Mouse (Mus musculus): Measurements from ENCODE around the gene Ppy.

Gene Ppy

DNA sequence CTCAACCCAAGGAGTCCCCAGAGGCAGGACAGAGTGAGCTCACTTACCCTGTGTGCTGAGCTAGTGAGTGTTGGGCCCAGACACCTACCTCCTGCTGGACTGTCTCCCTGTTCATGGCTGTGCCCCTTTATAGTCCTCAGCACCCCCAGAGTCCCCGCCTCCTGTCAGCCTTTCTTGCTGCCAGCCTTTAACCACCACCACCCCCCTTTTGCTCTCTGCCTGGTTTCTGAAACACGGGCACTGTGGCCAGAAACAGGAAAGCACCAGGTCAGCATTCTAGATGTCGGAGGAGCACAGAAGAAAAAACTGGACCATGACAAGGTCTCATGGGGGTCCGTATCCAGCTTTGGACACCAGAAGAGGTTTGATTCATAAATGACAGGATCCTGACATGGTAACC lies at the start of gene Ppy:
Gene Ppy, minus strand, starts transcription at position 101 of the 400 bp plus-strand sequence.
- DNase-seq (ENCODE audit: low spot score) = no peak

DNA sequence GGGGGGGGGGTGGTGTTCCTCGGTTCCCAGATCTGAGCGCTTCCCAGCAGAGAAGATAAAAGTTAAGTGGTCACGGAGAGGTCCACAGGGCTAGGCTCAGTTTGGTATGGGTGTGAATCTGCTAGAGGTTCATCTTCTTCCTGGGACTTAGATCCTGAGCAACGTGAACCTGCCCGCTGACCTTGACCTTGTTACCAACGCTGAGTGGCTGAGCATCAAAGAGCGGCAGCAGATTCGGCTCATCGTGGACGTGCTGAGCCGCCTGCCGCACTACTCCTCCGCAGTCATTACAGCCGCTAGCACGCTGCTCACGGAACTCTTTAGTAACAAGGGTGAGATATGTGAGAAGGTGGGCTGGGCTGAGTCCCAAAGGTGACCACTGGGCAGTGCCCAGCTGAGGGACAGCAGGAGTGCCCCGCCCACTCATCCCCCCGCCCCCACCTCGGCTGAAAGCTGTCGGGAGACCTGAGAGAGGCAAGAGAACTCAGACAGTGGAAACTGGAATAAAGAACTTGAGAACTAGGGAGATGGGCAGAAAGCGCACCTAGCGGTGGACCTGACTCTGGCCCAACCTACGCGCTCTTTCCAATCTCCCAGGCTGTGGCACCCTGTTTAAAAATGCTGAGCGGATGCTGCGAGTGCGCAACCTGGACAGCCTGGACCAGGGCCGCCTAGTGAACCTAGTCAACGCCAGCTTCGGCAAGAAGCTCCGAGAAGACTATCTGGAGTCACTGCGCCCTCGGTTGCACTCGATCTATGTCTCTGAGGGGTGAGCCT lies 46.3 kb upstream of the Ppy start:
- peak; percentile 59 for DNase-seq (ENCODE audit: low spot score)

DNA sequence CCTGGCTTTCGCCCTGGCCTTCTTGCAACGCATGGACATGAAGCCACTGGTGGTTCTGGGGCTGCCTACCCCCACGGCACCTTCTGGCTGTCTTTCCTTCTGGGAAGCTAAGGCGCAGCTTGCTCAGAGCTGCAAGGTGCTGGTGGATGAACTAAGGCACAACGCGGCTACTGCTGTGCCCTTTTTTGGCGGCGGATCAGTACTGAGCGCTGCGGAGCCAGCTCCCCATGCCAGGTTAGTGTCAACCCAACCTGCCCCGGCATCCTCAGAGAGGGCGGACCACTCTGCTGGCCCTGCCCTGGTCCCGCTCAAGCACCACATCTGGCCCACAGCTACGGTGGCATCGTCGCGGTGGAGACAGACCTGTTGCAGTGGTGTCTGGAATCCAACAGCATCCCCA lies 45.4 kb upstream of the Ppy start:
- no peak for DNase-seq (ENCODE audit: low spot score)

DNA sequence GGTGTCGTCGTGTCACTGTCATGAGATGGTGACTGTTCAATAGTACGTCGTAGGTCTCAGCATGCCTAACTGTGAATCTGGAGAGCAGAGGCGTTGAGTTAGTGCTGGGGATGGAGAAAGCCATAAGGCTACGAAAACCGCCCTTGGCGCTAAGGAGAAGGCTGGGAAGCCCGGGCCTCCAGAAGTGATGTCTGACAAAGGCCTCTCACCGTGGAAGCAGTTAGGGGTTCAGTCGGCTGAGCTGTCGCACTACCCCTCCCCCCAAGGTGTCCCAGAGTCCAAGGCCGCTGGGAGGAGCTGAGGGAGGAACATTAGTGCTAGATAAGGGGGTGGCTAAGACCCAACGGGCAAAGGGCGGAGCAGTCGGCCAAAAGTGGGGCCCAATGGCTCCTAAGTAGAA lies 44.9 kb upstream of the Ppy start:
- peak; percentile 75 for DNase-seq (ENCODE audit: low spot score)

DNA sequence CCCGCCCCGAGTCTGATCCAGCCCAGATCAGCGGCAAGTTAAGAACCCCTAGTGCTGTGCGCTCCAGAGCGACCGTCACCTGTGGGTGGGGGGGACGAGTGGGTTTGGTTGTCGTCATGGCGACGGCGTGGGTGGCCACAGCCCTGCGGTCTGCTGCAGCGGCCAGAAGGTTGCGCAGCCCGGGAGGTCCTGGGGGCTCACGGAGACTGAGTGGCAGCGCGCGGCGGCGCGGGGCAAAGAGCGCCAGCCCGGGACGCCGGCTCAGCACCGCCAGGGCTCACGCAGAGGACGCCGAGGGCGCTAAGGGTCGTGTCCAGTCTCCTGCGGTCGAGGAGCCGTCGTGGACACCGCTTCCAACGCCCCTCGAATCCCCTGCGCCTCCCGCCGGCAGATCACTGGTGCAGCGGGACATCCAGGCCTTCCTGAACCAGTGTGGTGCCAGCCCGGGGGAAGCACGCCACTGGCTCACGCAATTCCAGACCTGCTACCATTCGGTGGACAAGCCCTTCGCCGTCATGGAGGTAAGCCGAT lies 44.4 kb upstream of the Ppy start, which contains the start of gene Nags:
Gene Nags, plus strand, starts transcription at position 43 of the 531 bp plus-strand sequence.
- peak; percentile 44 for DNase-seq (ENCODE audit: low spot score)

DNA sequence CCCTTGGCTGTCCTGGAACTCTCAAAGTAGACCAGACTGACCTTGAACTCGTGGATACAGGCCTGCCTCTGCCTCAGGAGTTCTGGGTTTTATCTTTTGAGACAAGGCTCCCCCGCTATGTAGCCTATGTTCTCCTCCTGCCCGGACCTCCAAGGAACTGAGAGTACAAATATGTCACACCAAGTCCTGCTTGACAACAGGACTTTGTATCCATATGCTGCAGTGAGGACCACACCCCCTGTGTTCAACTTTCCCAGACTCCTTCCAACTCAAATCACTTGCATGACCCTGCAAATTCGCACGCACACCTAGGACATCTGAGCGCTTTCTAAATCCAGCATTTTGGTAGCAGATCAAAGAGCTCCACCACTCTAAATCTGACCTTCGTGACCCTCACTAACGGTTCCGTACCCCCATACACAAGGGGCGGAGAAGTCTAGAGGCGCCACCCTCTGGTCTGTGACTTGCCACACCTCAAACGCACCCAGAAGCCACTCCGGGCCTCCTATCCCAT lies 43.9 kb upstream of the Ppy start:
- peak; percentile 56 for DNase-seq (ENCODE audit: low spot score)

DNA sequence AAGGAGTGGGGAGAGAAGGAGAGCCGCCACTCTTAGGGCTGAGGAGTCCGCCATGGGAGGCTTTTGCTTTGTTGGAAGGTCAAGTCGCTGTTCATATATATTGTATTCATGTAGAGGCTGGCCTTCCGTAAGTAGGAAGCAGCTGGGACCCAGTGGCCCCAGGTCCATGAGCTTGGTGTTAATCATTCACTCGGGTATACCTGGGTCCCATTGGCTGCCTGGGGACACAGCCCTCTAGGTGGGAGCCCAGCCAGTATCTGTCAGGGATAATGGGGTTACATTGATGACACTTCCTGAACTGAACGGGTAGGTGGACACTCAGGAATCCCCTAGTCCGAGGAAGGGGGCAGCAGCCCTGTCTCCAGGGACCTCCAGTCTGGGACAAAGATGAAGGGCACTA lies 41.2 kb upstream of the Ppy start:
- DNase-seq (ENCODE audit: low spot score) = no peak

DNA sequence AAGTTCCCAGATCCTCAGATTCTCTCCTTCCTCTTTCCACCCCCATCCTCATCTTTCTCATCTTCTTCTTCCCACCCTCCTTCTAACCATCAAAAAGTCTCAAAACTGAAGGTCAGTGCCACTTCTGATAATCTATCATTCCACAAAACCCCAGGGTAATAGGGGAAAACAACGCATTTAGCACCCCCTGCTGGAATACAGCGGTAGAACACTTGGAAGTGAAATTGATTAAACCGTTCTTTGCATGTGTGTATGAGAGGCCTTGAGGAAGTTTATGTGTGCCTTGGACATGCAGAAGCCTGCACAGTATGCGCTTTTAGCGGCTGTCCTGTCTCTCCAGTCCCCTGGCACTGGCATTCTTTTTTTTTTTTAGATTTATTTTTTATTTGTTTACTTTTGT lies 39.4 kb upstream of the Ppy start:
- DNase-seq (ENCODE audit: low spot score) = no peak

DNA sequence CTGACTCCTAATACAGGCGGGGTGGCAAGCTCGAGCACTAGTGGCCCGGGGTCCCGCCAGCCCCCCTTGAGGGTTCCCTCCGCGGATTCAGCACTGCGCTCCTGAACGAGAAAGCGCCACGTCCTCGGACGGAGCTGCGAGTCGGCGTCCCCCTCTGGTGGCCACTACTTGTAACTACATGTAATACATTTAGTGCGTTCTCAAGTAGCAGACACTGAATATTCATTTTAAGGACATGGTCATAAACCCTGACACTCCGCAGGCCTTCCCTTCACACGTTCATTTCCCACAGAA lies 37.3 kb upstream of the Ppy start:
- peak; percentile 69 for DNase-seq (ENCODE audit: low spot score)

DNA sequence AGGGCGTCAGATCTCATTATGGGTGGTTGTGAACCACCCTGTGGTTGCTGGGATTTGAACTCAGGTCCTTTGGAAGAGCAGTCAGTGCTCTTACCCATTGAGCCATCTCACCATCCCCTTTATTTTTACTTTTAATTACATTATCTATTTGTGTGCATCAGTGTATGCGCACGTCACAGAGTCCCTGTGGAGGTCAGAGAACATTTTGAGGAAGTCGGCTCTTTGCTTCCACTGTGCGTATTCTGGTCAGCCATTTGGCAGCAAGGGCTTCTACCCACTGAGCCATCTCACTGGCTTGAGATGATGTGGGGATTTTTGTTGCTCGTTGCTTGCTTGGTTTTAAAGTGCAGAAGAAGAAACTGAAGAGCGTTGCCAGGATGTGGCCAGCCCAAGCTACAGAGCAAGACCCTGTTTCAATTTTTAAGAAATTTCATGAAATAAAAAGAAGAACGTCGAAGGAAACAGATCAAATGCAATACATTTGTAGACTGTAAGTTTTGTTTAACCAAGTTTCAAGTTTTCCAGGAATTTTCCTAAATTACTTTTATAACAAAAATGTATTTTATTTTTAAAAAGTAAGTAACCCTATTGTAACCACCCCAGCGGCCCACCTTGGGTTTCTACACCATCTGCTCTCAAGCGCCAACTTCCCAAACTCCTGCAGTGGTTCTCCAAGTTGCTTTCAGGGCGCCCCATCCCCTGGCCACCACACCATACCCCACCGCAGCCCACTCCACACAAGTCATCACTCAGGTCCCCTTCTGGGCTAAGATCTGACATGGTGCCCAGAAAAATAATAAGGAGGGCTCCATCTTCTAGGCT lies 36.7 kb upstream of the Ppy start:
- DNase-seq (ENCODE audit: low spot score) = no peak

DNA sequence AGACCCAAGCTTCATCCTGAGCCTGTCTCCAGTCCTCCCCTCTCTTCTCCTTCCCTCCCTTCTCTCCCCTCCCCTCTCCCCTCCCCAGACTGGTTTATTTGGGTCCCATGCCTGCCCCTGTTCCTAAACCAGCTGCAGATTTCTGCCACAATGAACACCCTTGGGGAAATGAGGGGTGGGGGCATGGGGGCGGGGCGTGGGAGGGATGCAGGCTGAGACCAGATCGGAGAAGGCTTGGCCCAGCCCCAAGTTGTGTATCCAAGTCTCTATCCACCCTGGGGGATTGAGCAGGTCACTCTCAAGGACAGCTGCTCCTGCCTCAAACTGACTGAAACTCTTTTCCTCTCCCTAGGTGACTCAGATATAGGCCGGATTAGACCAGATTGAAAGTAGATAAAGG lies 33.4 kb upstream of the Ppy start:
- DNase-seq (ENCODE audit: low spot score) = no peak

DNA sequence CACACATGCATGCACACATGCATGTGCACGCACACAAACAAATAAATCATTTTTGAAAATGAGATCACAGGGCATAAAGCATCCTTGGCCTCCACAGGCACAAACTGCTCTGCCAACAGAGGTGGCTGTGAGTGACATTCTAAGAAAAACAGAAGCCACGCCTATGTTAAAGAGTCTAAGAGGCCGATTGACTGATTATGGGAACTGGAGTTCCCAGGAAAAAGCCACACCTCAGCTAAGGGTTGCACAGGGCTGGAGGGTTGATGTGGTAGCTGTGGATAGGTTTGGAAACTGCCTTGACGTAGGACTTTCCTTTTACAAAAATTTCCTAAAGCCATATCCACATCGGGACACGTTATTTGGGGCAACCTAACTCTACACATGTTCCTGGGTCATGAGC lies 16.3 kb upstream of the Ppy start:
- no peak for DNase-seq (ENCODE audit: low spot score)

DNA sequence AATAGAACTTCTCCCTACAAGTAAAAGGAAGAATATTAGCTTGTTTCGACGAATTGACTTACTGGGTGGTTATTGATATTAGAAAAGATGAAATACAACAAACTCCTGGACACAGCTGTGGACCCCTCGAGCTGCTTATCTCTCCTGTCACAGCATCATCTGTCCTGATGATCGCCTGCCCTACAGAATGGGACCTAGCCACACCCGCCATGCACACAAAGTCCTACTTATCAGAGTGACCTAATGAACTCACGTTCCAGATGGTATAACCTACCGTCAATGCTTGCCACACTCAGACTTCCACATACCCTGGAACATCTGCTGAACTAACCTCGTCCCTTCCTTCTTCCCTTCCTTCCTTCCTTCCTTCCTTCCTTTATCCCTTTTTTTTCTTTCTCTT lies 15.1 kb upstream of the Ppy start:
- DNase-seq (ENCODE audit: low spot score) = no peak

DNA sequence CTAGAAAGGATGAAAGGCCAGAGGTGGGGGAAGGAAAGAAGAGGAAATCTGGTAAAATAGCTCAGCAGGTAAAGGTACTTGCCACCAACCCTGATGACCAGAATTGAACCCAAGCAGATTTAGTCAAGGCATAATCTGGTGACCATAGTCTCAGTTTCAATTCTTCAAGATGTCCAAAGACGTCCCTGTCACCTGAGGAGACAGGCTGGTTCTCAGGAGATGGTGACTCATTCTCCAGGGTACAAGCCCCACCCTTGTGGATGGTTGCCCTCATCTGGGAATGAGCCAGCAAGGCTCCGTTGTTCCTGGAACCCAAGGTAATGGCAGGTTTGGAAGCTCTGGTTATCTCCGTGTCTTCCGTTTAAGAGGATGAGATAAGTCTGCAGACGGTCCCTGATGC lies 10.5 kb upstream of the Ppy start:
- DNase-seq (ENCODE audit: low spot score) = no peak

DNA sequence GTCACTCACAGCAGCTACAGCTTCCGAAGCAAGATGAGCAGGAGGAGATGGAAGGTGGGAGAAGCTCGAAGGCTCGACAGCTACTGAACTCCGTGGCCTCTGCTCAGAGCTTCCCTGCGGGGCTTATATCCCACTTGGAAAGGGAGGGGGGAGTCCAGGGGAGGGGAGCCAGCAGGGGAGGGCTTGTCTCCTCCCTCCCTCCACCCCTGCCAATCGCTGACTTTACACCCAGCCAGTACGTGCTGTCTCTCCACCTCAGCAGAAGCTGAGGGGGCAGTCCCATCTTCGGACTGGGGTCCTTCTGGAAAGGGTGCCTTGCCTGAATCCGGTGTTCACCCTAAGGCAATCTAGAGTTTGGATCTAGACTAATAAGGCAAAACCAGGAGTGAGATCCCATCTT lies 6.6 kb upstream of the Ppy start, which contains the start of gene Pyy:
Gene Pyy, minus strand, starts transcription at position 101 of the 400 bp plus-strand sequence.
- DNase-seq (ENCODE audit: low spot score) = no peak

DNA sequence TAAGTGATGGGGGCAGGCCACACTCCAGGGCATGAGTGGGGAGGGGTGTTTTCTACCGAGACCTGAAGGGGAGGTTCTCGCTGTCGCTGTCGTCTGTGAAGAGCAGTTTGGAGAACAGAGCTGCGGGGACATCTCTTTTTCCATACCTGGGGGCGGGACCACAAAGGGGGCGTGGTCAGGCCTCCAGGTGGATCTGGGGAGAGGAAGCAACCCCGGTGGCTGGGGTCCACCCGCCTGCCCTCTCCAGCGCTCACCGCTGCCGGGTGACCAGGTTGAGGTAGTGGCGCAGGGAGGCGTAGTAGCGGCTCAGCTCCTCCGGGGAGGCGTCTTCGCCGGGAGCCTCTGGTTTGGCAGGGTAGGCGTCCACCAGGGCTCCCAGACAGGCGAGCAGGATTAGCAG lies 5.8 kb upstream of the Ppy start:
- DNase-seq (ENCODE audit: low spot score) = no peak

DNA sequence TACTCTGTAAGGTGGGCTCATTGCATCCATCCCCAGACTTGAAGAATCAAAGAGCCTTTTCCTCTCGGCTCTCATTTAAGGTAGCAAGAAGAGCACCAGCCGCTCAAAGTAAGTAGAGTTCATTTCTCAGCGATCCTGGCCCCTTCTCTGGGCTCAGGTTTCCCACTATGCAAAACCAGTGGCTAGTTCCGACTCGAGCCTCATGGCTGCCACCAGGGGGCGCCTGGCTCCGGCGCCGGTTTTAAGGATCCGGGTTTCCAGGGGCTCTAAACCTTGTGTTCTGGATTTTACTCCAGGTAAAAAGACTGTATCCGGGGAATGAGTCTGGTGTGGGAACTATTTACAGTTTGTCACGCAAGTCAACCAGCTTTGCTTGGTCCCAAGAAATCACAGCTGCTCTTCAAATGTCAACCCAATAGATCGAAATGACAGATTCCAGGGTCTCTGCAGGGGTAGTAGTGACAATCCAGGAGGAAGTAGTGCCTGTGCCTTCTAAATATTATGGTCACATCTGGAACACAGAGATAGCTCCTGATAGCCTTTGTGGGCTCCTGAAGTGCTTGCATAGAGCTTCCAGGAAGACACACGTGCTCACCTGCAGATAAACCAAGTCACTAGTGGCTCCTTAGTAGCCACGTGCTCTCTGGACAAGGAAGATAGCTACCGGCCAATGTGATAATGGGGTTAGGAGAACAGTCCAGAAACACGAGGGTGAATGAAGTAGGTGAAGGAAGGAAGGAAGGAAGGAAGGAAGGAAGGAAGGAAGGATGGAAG lies 1.6 kb upstream of the Ppy start:
- peak; percentile 56 for DNase-seq (ENCODE audit: low spot score)

DNA sequence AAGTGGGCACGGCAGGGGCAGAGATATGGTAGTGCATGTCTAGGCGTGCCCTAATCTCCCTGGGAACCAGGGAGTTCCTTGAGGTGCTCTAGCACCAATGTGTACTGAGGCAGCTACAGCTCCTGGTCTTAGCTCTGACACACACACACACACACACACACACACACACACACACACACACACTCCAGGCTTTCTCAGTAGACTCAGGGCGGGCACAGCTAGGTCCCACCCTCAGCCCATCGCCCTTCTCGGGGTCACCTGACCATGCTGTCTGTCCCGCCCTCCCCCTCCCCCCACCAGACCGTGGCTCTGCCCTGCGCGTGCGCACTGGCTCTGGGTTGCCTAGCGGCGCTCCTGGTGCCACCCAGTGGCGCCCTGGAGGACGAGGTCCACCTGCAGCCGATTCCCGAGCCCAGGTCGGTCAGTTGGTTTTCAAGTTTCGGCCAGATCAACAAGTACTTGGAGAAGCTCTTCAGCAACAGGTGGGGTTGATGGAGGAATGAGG lies 4.2 kb downstream of the Ppy start:
- DNase-seq (ENCODE audit: low spot score) = peak; percentile 64

DNA sequence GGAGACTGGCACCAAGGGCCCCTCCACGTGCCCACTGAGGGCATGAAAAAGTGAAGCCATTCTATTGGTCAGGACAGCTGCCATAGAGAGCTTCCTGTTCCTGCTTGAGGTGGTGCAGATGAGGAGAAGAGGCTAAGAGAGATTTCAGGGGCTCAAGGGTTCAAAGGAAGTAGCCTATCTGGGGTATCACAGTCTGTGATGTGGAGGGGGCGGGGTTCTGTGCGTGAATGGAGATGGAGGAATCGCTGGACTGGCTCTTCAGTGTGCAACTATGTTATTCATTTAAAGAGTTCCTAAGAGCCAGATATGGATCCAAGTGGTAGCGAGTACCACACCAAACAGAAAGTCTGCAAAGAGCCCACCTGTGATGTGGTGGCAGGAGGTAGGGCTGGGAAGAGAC lies 4.7 kb downstream of the Ppy start:
- DNase-seq (ENCODE audit: low spot score) = no peak

DNA sequence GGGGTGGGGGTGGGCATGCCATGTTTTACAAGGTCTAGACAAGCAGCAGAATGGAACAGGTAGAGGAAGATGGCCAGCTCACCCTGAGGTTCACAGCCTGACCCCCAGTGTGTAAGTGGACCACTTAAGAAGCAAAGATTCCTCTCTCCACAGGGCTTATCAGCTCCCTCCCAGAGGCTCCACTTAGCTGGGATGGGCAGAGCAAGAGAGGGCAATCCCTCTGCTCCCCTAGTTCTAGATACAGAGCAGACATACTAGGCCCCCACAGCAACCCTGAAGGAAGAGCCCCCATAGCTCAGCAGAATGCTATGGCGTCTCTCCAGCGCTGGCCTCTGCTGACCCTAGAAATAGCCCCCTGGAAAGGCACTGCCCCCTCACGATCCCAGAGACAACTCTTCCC lies 5.4 kb downstream of the Ppy start:
- no peak for DNase-seq (ENCODE audit: low spot score)

DNA sequence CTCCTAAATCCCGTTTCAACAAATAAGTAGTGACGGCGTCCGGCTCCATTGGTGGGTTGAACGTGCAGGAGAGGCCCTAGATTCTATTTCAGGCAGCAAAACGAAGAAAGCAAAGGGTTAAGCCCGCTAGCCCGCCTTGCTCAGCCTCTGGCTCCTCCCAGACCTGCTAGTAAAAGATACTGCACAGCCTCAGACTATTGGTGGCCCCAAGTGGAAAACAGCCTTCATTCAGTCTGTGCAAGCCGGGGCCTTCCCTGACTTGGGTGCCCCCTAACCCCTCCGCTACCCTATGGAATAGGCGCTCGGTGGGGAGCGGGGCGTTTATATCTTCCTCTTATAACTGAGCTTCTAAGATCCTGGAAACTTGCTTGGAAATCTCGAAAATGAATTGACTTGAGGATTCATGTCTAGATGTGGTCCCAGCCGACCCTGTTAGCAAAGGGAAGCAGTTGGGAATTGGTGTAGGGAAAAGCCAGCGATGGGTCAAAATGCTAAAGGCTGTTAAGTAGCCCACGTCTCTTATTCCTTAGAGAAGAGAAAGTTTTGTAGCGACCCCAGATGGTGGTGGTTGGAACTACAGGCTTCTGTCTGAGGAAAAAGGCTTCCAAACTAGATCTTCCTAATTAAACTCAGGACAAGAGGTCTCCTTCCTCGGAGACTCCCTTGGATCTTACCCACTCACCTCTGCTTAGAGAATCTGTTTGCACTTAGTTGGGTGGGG lies 11.9 kb downstream of the Ppy start:
- DNase-seq (ENCODE audit: low spot score) = peak; percentile 53
